Mouse (Mus musculus) right cerebral cortex, postnatal 14 days (tissue): ENCODE measurements around the gene Speg.

ENCODE experiments used
- DNase-seq: peaks from one replicate; pipeline ENCODE4 v3.0.0; 2022

Gene Speg

DNA sequence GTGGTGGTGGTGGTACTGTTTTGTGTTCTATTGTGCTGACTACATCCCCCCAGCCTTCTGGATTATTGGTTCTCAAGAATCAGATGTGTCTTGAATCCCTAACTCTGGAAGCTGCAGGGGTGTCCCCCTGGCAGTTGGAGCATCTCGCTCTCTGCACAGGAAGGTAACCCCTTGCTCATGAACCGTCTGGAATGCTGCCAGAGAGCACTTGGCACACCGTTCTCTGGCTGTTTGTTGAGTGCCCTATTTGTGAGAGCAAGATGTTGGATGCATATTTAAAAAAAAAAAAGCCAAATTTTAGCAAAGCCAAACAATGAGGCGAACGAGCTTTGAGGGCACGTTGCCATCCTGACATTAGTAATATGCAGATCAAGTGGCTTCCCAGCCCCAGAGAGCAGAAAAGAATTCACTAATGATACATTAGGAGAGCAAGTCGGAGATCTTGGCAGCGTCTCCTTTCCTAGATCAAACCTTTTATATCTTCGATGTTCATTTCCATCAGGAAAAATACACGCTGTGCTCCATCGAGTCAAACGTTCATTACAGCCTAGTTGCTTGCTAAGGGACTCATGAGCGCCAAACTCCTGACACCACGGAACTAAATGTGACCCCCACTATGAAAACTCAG lies 9.5 kb upstream of the Speg start:
- no peak for DNase-seq

DNA sequence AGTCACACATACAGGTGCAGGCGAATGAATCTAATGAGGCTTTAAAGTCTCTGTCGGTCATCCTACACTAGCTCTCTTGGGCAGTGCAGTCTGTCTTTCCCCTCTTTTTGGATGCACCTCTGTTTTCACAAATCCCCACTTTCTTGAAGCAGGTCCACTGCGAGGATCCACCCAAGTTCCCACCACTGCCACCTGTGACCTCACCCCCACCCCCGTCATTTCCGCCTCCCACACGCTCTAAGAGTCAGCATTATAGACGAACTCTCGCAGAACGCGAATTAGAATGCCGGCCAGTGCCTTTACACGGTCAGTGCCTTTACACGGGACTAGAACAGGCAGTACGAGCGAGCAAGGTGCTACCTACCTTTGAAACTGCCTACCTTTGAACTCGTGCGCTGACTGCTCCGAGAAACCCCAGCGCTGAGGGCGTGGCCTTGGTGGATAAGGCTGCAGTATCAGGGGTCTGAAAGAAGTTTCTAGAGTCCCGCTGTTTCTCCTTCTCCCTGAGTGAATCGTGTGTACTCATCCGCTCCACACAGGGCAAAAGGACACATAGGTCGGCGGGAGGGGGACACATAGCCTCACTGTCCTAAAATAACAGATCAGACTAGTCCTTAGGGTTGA lies 5.6 kb upstream of the Speg start:
- DNase-seq, result no peak

DNA sequence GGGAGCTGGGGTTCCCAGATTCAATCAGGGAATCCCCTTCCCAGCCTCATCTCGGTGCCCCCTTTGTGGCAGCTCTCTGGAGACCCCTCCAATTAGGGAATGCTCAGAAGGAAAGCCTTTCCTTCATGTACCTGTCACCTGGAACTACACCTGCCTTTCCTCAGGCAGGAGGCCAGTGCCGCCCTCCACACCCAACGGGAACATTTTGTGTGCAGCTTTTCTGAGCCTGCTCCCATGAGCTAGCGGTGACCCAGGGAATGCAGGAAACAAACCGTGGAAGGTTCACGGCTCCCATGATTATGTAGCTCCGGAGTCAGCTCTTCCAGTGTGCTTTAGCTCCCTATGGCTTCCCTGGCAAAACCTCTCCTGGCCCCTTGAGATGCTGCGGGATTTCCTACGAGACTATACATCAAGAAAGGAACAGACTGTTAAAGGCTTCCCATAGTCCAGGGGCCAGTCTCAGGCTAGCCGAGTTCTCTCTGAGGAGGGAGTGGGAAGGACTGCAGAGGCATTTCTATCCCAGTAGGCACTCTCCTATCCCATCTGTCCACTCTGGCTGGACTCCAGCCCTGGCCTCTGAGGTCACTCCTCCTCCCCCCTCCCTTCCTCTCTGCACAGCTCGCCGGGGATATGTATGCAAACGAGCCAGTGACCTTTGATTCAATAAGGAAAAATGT lies 5.0 kb upstream of the Speg start:
- no peak for DNase-seq

DNA sequence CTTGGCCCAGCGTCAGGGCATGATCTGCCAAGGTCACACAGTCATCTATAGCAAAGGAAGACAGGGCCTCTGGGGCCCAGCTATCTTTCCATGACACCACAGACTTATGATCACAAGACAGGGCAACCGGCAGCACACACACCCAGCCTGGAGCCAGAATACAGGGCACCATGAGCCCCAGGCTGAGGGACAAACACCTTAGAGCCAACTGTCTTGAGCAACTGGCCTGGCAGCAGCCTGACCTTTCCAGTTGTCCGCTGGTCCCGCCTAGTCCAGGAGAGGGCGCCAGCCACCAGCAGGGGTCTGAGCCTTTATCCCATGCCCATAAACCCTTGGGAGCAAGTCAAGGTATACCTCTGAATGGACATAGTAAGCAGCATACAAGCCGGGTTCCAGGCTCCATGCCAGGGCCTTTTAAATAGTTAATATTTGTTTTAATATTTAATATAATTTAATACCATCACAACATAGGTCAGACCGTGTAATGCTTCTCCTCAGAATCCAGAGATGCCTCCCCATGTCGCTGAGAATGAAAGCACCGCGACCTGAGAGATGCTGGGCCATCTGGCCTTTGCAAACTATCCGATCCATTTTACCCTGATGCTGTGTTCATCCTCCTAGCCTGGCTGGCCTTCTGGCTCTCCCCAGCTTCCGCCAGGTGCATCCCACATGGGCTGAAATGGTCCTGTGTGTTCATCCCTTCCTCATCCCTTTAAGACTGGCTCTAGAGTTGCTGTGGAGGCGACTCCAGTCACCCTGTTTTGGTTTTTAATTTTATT lies 3.6 kb upstream of the Speg start:
- DNase-seq, result peak; percentile 55

DNA sequence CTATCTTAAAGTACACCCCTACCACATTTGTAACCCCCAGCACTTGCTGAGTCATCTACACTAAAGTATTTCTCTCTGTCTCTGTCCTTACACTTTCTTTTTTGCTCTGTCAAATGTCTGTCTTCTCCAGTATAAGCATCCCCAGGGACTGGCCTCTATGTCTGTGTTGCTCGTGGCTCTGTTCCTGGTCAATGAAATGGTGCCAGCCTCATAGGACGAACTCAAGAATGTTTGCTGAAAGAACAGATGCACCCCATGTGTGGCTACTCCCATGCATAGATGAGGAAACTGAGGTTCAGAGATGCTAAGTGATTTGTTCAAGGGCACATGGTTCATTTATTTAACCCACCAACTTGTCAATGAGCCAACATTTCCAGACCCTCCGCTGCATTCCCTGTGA lies 2.6 kb upstream of the Speg start:
- DNase-seq, result no peak

DNA sequence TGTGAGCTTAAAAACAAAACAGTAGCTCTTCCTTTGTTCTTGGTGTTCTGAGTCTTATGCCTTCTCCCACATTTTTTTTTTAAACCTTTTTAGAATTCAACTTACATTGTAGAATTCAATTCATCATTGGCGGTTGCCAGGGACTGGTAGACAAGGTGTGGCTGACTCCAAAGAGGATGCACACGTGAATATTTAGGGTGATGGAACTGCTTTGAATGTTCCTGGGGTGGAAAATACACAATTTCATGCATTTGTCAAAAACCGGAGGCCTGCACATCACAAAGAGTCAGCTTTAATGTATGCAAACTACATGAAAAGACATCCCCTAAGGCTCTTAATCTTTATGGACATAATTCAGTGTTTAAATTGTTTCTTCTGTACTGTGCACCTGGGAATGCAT lies 1.8 kb upstream of the Speg start:
- DNase-seq, result no peak

DNA sequence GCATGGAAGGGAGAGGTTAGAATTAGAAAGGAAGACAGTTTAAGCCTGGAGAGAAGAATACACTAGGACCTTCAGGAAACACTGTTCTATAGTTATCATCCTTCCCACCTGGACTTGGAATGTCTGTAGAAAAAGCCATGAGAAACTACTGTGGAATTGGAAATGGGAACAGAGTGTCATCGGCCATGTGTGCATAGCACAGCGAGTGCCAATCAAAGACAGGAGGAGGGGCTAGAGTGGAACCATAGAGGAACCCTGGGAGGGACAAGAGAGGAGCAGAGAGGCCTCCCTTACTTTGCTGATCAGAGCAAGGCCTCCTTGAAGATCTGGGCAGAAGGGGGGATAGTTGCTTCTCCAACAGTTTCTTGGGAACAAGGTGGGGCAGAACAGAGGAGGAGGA lies 4.1 kb downstream of the Speg start:
- DNase-seq, result no peak

DNA sequence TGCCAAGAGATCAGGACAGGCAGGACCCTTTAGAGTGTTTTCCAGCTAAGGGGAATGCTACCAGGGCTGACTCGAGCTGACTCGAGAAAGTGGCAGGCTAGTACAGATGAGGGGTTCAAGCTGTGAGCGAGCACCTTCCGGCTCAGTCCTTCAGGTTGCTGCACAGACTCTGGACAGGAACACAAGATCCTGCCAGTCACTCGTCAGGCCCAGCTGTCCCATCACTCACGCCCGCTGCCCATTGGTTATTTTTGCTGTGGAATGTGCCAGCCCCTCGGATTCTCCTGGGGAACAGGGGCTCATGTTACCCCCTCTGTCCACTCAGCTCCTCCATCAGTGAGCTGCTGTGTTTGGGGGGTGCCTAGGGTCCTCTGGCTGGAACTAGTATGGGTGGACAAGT lies 4.8 kb downstream of the Speg start:
- DNase-seq, result no peak

DNA sequence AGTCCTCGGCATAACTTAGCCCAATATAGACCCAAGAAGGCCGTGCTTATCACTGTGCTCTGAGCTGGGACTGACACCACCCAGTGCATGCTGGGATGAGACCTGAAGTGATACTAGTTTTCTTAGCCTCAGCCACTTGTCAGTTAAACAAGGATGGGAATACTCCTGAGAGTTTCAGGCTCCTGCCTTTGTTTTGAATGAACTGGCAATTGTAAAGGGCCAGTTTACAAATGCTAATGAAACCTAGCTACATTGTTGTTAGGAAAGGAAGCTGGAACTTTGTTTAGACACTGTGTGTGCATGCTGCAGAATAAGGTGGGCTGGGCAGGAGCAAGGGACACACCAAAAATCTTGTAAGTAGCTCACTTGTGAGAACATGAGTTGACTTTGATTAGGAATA lies 5.9 kb downstream of the Speg start:
- DNase-seq, result no peak

DNA sequence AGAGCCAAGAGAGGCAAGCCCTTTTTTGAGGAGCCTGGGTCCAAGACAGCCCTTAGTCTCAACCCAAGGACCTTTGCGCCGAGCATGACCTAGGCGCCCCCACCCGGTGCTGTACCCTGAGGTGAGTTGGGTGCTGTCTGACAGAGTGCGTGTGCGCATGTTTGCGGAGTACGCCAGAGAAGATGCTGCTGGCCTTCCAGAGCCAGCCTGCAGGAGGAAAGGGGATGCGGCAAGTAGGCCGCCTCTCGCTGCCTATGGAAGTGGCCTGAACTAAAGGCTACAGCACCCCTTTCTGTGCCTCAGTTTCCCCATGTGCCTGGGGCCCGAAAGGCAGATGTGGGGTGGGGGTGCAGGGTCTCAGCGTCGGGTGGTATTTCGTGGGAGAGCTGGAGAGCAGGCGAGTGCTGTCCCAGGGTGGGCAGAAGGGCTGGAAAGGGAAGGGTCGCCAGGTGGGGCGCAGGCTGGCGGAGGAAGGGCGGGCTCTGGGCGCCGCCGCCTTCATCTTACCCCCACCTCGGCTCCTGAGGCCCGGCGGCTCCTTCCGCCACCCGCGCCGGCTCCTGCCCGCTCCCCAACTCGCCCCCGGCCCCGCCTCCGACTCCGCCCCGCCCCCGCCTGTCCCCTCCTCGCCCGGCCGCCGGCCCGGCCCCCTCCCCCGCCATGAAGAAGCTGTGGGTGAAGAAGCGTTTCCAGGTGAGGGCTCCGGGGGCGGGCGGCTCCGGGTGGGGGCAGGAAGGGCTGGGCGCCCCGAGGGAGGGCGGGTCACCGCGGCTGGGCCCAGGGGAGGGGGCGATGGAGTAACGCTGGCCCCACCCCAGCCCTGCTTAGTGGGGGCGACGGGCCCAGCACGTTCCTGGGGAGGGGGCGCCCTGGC lies 6.6 kb downstream of the Speg start:
- DNase-seq, result peak; percentile 59

DNA sequence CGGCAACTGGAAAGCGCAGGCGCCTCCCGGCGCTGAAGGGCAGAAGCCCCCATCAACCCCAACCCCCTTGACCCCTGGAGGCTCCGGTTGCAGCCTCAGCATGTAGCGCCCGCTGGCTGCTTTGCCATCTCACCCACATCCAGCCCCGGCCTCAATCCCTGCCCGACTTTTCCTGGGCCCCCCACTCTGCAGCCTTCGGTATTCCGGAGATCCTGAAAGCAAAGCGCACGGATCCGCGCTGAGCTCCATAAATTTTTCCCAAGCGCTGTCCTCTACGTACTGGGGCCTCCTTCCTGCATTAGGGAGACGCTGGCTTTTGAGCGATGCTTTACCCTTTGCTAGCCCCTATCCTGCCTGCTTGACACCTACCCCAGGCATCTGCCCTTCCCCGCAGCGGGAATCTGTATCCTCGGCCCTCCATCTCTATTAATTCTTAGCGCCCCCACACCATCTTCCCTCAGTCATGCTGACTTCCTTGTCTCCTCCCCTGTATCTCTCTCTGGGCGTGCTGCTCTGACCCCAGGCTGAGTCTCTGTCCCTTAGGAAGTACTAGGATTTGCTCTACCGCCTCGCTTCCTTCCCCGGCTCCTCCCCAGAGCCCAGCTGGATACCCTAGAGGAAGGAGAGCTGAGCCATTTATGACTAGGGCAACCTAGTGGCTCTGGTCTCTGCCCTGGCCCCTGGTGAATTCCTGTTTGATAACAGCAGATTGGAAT lies 7.4 kb downstream of the Speg start:
- DNase-seq, result peak; percentile 26

DNA sequence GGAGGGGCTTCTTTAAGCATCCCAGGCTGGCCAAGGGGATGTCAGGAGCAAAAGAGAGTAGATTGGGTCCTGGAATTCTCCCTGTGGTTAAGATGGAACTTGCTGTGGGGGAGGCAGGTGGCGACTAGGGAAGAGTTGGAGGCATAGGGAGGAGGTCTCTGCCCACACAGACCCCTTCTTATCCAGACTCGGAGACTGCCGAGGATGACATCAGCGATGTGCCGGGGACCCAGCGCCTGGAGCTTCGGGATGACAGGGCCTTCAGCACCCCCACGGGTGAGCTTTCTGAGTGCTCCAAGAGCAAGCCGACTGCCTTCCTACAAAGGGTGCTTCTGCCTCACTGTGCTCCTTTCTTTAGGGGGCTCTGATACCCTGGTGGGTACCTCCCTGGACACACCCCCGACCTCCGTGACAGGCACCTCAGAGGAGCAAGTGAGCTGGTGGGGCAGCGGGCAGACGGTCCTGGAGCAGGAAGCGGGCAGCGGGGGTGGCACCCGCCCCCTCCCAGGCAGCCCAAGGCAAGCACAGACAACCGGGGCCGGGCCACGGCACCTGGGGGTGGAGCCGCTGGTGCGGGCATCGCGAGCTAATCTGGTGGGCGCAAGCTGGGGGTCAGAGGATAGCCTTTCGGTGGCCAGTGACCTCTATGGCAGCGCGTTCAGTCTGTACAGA lies 9.5 kb downstream of the Speg start:
- DNase-seq, result no peak

DNA sequence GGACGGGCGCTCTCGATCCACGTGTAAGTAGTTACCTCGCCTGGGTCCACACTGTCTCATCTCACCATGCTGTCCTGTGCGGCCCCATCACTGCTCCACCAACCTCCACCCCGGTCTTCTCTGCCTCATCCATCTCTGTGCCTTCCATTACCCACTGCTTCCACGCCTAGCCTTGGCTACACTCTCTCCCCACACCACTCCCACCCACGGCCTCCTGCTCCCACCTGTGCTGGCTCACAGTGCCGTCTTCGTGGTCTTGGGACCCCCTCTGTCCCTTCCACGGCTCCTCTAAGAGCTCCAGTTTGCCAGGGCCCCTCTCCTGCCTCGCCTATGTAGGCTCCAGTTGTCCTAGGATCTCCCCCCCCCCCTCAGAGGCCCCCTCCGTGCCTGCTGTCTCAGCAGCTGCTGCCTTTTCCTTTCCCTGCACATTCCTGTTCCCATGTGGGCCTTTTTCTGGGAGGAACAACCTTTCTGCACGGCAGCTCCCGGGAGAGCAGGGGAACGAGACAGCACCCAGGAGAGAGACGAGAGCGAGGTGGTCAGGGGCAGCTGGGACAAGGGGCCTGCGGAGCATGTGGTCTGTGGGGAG lies 10.1 kb downstream of the Speg start:
- DNase-seq, result peak; percentile 33

DNA sequence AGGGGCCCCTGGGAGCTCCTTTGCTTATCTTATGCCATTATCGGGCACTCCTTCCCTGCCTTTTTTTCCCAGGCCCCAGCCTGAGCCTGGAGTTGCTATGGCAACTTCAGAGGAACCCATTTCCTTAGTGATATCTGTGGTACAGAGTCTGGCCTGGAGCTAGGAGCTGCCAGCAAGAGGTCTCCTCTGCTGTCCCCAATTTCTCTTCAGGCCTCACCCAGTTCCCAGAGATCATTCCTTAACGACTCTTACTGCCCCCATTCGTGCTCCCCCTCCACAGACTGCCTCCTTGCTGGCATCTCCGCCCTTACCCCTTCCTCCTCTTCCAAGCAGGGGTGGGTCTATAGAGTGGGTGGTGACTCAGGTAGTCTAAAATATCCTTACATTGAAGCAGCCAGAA lies 11.1 kb downstream of the Speg start:
- no peak for DNase-seq

DNA sequence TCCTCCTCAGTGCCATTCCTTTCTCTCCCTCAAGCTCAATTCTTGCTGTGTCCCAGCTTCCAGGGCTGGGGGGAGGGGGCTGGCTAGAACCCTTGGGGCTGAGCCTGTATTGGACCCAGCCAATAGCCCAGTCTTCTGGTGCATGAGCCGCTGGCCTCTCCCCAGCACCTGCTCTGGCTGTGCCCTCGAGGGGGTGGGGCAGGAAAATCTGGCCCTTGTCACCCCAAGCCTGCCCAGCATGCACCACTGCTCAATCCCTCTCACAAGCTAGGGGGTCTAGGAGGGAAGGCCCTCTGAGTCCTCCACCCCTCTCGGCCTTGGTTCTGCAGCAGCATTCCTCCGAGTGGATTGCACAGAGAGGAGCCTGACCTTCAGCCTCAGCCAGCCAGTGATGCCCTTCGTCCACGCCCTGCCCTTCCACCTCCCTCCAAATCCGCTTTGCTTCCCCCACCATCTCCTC lies 12.4 kb downstream of the Speg start:
- no peak for DNase-seq

DNA sequence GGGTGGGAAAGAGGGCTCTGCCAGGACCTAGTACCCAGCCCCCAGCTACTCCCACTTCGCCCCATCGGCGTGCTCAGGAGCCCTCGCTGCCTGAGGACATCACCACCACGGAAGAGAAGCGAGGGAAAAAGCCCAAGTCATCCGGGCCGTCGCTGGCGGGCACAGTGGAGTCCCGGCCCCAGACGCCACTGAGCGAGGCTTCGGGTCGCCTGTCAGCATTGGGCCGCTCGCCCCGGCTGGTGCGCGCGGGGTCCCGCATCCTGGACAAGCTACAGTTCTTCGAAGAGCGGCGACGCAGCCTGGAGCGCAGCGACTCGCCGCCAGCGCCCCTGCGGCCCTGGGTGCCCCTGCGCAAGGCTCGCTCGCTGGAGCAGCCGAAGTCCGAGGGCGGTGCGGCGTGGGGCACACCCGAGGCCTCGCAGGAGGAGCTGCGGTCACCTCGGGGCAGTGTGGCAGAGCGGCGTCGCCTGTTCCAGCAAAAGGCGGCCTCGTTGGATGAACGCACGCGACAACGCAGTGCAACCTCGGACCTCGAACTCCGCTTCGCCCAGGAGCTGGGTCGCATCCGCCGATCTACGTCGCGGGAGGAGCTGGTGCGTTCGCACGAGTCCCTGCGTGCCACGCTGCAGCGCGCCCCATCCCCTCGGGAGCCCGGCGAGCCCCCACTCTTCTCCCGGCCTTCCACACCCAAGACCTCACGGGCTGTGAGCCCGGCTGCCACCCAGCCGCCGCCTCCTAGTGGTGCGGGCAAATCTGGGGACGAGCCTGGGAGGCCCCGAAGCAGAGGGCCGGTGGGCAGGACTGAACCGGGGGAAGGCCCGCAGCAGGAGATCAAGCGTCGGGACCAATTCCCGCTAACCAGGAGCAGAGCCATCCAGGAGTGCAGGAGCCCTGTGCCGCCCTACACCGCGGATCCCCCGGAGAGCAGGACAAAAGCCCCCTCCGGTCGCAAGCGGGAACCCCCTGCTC lies 13.1 kb downstream of the Speg start:
- DNase-seq, result no peak

DNA sequence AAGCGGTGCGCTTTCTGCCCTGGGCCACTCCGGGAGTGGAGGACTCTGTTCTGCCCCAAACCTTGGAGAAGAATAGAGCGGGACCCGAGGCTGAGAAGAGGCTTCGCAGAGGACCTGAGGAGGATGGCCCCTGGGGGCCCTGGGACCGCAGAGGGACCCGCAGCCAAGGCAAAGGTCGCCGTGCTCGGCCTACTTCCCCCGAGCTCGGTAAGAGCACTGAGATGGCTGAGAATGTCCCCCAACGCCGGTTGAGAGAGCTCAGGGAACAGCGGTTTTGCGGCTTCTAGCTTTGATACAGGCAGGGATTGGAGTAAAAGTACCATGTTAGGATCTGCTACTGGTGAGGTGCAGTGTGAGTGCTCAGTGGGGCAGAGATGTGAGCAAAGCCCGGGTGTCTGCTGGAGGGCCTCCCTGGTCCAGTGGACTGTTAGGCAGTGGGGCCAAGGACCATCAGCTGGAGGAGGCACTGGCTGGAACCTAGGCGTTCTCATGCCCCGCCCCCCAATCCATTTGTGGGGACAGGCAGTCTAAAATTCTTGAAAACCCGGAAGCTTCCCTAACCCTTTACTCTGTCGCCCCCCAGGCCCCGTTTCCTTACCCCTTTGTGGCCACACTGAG lies 13.9 kb downstream of the Speg start:
- DNase-seq, result no peak

DNA sequence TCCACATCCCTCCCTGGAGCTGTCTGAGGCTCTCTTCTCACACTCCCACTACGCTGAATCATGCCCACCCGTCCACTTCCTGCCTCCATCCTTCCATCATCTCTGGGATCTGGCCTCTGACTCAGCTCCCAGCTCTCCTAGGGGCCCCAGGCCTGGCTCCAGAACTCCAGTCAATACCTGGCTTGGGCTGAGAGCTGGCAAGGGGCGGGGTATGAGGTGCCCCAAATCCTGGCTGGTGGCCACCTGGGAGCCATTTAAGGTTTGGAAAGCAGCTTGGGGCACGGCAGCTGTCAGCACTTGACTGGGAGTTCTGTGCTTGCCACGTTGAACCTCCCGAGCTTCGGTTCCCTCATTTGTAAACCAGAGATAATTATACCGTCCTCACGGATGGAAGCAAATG lies 18.0 kb downstream of the Speg start:
- DNase-seq, result peak; percentile 51

DNA sequence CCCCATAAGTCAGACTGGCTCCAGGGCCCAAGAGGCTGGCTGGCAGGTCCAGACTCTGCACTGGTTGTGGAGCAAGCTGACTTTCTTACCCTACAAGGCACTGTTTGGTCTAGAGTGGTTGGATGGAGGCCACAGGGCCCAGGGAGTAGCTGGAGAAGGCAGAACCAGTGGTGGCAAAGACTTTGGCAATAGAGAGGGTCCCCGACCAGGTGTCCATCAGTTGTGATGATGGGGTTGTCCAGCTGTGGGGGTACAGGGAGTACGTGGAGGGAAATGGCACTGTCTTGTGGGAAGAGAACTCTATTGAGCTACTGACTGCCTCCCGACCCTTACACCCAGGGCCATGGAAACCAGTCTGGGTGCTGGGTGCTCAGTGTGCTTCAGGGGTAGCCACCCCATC lies 18.7 kb downstream of the Speg start:
- DNase-seq, result no peak
